Mouse (Mus musculus): ENCODE results near the gene Csnk2a2.

DNA sequence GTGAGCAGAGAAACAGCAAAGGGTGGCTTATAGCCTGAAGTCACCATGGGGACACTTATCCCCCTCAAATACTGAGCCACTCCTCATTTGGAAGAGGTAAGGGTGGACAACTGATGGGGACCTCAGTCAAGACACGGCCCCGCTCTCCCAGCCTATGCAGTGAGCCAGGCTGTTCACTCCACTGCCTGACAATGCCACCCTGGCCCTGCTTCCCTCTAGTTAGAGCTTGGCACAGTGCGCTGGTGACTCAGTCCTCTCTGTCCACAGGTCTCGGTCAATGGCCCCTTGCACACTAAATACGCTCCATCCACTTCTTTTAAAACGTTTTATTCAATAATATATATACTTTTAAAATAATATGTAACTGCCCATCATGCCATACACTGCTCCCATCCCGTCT lies 42.2 kb downstream of the Csnk2a2 start:
- no peak for TF ChIP-seq POLR2A (IDR thresholded peaks at IDR 0.05; ENCODE audit: extremely low read depth, insufficient read depth, low read length)
- TF ChIP-seq CTCF (IDR thresholded peaks at IDR 0.05; ENCODE audit: low read depth, low read length), result no peak

All from liver, adult 2 months (tissue).